Mouse (Mus musculus) heart, embryonic 10.5 days (tissue): ENCODE measurements around the gene Gm8764. TPM values are rescaled to one million over a fixed set of nuclear protein-coding genes. Genes with fewer than 3 reads are reported as not detected.

Source experiments
- polyA plus RNA-seq: library from polyadenylated mRNA; unstranded; fragments of >200 nt; fragmentation: Nextera tagmentation; extraction: Ambion mirVana; gene quantifications from 2 replicates; pipeline ENCODE4 v1.2.1, GENCODE M21; 2016

The Gm8764 gene
- polyA plus RNA-seq, 1 experiment from 2014 or later = not detected

Other genes starting within 250 kb of the Gm8764 start
- not detected in 2 replicates for gene Gm21293, start 17.0 kb upstream of the Gm8764 start, polyA plus RNA-seq
- not detected in 2 replicates for gene Gm6763, start 8.5 kb upstream of the Gm8764 start, polyA plus RNA-seq
- gene Gm21304, start 8.5 kb downstream of the Gm8764 start, polyA plus RNA-seq = not detected in 2 replicates
- not detected in 2 replicates for gene Gm21312, start 17.0 kb downstream of the Gm8764 start, polyA plus RNA-seq
- not detected in 2 replicates for gene Gm20765, start 25.5 kb downstream of the Gm8764 start, polyA plus RNA-seq
- gene Gm4340, start 34.0 kb downstream of the Gm8764 start, polyA plus RNA-seq = not detected in 2 replicates